Mouse (Mus musculus): Measurements from ENCODE around the gene Slc22a18. TPM values are rescaled to one million over a fixed set of nuclear protein-coding genes. Genes with fewer than 3 reads are reported as not detected.
A peak's percentile ranks its signal among the peaks of the same experiment; 100 is the strongest.
"Not testable (repeated sequence)": the region's sequence is repeated elsewhere in the genome, so short reads cannot be mapped to it uniquely, and the experiment has no call there.

The Slc22a18 gene
- polyA plus RNA-seq, 1 experiment from 2014 or later, result 0.43 TPM

- 94% methylated on average over 4 of the region's 4 CpGs for WGBS
- no peak overlapping the region for H3K4me3 ChIP-seq
- H3K9me3 ChIP-seq, result no peaks in the 10 kb centered on the region
- DNase-seq (ENCODE audit: extremely low spot score, low spot score), result no peak
- H3K36me3 ChIP-seq (replicated peaks), result peaks cover 74% of the 10 kb centered on the region
- H3K27ac ChIP-seq, result no peak overlapping the region
- H3K27me3 ChIP-seq (ENCODE audit: poor library complexity, severe bottlenecking), result no peaks in the 10 kb centered on the region
- H3K4me1 ChIP-seq, result no peaks in the 10 kb centered on the region
Measured at GRCm38 (mm10) chr7:143514416-143514768, 40.9 kb downstream of the Slc22a18 start.

GRCm38 (mm10) chr7:143519333-143519732, 45.8 kb downstream of the Slc22a18 start:
- H3K4me1 ChIP-seq, result no peaks in the 10 kb centered on the region
- no peaks in the 10 kb centered on the region for H3K9me3 ChIP-seq
- H3K36me3 ChIP-seq (replicated peaks), result peaks cover 100% of the 10 kb centered on the region
- no peak overlapping the region for H3K4me3 ChIP-seq
- 90% methylated on average over 4 of the region's 4 CpGs for WGBS
- no peak overlapping the region for H3K27ac ChIP-seq
- DNase-seq (ENCODE audit: extremely low spot score, low spot score), result no peak
- no peaks in the 10 kb centered on the region for H3K27me3 ChIP-seq (ENCODE audit: poor library complexity, severe bottlenecking)

- WGBS, result 100% methylated on average over 1 of the region's 1 CpGs
- Histone ChIP-seq H3K4me1 (no peaks in the 10 kb centered on the region), H3K36me3 (replicated peaks) (peaks cover 100% of the 10 kb centered on the region), H3K4me3 (no peak overlapping the region), H3K27me3 (ENCODE audit: poor library complexity, severe bottlenecking) (no peaks in the 10 kb centered on the region), H3K9me3 (no peaks in the 10 kb centered on the region), H3K27ac (no peak overlapping the region)
- no peak for DNase-seq (ENCODE audit: extremely low spot score, low spot score)
Measured at GRCm38 (mm10) chr7:143532410-143532809, 58.9 kb downstream of the Slc22a18 start.

GRCm38 (mm10) chr7:143533284-143533683, 59.7 kb downstream of the Slc22a18 start:
- no peak overlapping the region for H3K4me3 ChIP-seq
- H3K27me3 ChIP-seq (ENCODE audit: poor library complexity, severe bottlenecking), result no peaks in the 10 kb centered on the region
- peaks cover 100% of the 10 kb centered on the region for H3K36me3 ChIP-seq (replicated peaks)
- no peaks in the 10 kb centered on the region for H3K9me3 ChIP-seq
- no peak for DNase-seq (ENCODE audit: extremely low spot score, low spot score)
- H3K27ac ChIP-seq, result no peak overlapping the region
- H3K4me1 ChIP-seq, result no peaks in the 10 kb centered on the region
- whole genome bisulfite sequencing, result 88% methylated on average over 2 of the region's 2 CpGs

- peaks cover 99% of the 10 kb centered on the region for H3K36me3 ChIP-seq (replicated peaks)
- H3K4me3 ChIP-seq, result no peak overlapping the region
- WGBS, result 92% methylated on average over 3 of the region's 3 CpGs
- H3K9me3 ChIP-seq, result no peaks in the 10 kb centered on the region
- H3K27ac ChIP-seq, result no peak overlapping the region
- DNase-seq (ENCODE audit: extremely low spot score, low spot score), result no peak
- H3K4me1 ChIP-seq, result no peaks in the 10 kb centered on the region
- no peaks in the 10 kb centered on the region for H3K27me3 ChIP-seq (ENCODE audit: poor library complexity, severe bottlenecking)
Measured at GRCm38 (mm10) chr7:143536251-143536650, 62.7 kb downstream of the Slc22a18 start.

- not testable (repeated sequence) for DNase-seq (ENCODE audit: extremely low spot score, low spot score); H3K27ac ChIP-seq; H3K27me3 ChIP-seq (ENCODE audit: poor library complexity, severe bottlenecking); H3K4me1 ChIP-seq; H3K9me3 ChIP-seq; H3K4me3 ChIP-seq
- 90% methylated on average over 6 of the region's 6 CpGs for WGBS
- H3K36me3 ChIP-seq (replicated peaks), result peaks cover 86% of the 10 kb centered on the region
Measured at GRCm38 (mm10) chr7:143538229-143538628, 64.7 kb downstream of the Slc22a18 start.

GRCm38 (mm10) chr7:143538671-143539070, 65.1 kb downstream of the Slc22a18 start:
- Histone ChIP-seq H3K27ac (no peak overlapping the region), H3K4me3 (no peak overlapping the region), H3K36me3 (replicated peaks) (peaks cover 82% of the 10 kb centered on the region), H3K4me1 (peaks cover 9% of the 10 kb centered on the region; the same call in 1 of the 2 replicates), H3K27me3 (ENCODE audit: poor library complexity, severe bottlenecking) (no peaks in the 10 kb centered on the region), H3K9me3 (no peaks in the 10 kb centered on the region)
- no peak for DNase-seq (ENCODE audit: extremely low spot score, low spot score)
- WGBS, result 86% methylated on average over 1 of the region's 1 CpGs

GRCm38 (mm10) chr7:143544368-143544767, 70.8 kb downstream of the Slc22a18 start:
- H3K36me3 ChIP-seq (replicated peaks), result peaks cover 53% of the 10 kb centered on the region
- no peaks in the 10 kb centered on the region for H3K27me3 ChIP-seq (ENCODE audit: poor library complexity, severe bottlenecking)
- 93% methylated on average over 2 of the region's 2 CpGs for WGBS
- H3K4me1 ChIP-seq, result peaks cover 28% of the 10 kb centered on the region
- no peaks in the 10 kb centered on the region for H3K9me3 ChIP-seq
- no peak overlapping the region for H3K27ac ChIP-seq
- DNase-seq (ENCODE audit: extremely low spot score, low spot score), result peak; percentile 24
- H3K4me3 ChIP-seq, result no peak overlapping the region

- H3K4me3 ChIP-seq, result peak overlapping the region; percentile 87
- H3K4me1 ChIP-seq, result peaks cover 35% of the 10 kb centered on the region
- H3K36me3 ChIP-seq (replicated peaks), result peaks cover 35% of the 10 kb centered on the region
- H3K9me3 ChIP-seq, result no peaks in the 10 kb centered on the region
- H3K27ac ChIP-seq, result no peak overlapping the region
- WGBS, result 81% methylated on average over 2 of the region's 2 CpGs
- H3K27me3 ChIP-seq (ENCODE audit: poor library complexity, severe bottlenecking), result no peaks in the 10 kb centered on the region
- DNase-seq (ENCODE audit: extremely low spot score, low spot score), result no peak
Measured at GRCm38 (mm10) chr7:143546554-143546953, 73.0 kb downstream of the Slc22a18 start.

- Histone ChIP-seq H3K9me3 (no peaks in the 10 kb centered on the region), H3K36me3 (replicated peaks) (peaks cover 32% of the 10 kb centered on the region), H3K4me3 (peak overlapping the region; percentile 87), H3K27ac (peak overlapping the region; percentile 96), H3K27me3 (ENCODE audit: poor library complexity, severe bottlenecking) (no peaks in the 10 kb centered on the region), H3K4me1 (peaks cover 29% of the 10 kb centered on the region)
- under 1% methylated on average over 59 of the region's 63 CpGs for WGBS
- DNase-seq (ENCODE audit: extremely low spot score, low spot score), result no peak
Measured at GRCm38 (mm10) chr7:143548231-143548961, 74.9 kb downstream of the Slc22a18 start.

Other genes with a start within 250 kb of the Slc22a18 start
- gene Cdkn1c, start 12.7 kb upstream of the Slc22a18 start, polyA plus RNA-seq (2016; fragmentation: Nextera tagmentation; extraction: Ambion mirVana), result 194 and 230 TPM in 2 replicates
- 0.96 and 1.4 TPM in 2 replicates for gene Phlda2, start 29.4 kb downstream of the Slc22a18 start, polyA plus RNA-seq (2016; fragmentation: Nextera tagmentation; extraction: Ambion mirVana)
- gene Nap1l4, start 75.4 kb downstream of the Slc22a18 start, polyA plus RNA-seq (2016; fragmentation: Nextera tagmentation; extraction: Ambion mirVana), result 375 and 396 TPM in 2 replicates
- 87.3 and 93.9 TPM in 2 replicates for gene Cars, start 126.4 kb downstream of the Slc22a18 start, polyA plus RNA-seq (2016; fragmentation: Nextera tagmentation; extraction: Ambion mirVana)
- gene Tnfrsf26, start 155.0 kb downstream of the Slc22a18 start, polyA plus RNA-seq (2016; fragmentation: Nextera tagmentation; extraction: Ambion mirVana), result 0.17 and 0.35 TPM in 2 replicates
- gene Tnfrsf22, start 175.9 kb downstream of the Slc22a18 start, polyA plus RNA-seq (2016; fragmentation: Nextera tagmentation; extraction: Ambion mirVana), result 10.1 TPM in 2 replicates
- gene Tnfrsf23, start 212.1 kb downstream of the Slc22a18 start, polyA plus RNA-seq (2016; fragmentation: Nextera tagmentation; extraction: Ambion mirVana), result 0.09 and 0.15 TPM in 2 replicates